Mouse (Mus musculus) 3134 (cell line): ENCODE results near the gene Mlec.

Experiments
- DNase-seq: peaks from one replicate; pipeline ENCODE4 v3.0.0-alpha.2; 2011; ENCODE audit warnings: low spot score; ENCODE audit not compliant: insufficient read length; ENCODE audit errors: extremely low read depth

Mlec gene

GRCm38 (mm10) chr5:115158040-115158983, at the start of gene Mlec:
Gene Mlec, minus strand, starts transcription at chr5:115158179.
- peak; percentile 97 for DNase-seq

DNA sequence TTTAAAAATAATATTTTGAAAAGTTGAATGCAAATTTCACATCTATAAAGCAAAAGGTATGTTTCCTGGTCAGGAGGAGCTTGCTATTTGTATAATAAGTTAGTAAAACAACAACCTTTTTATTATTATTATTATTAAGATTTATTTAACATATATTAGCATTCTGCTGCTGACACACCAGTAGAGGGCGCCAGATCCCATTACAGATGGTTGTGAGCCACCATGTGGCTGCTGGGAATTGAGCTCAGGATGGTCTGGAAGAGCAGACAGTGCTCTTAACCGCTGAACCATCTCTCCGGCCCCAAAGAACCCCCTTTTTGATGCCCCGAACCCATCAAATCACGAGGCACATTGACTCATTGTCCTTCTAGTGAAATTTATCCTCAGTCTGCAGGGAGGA, 49.3 kb upstream of the Mlec start:
- DNase-seq, result no peak

- no peak for DNase-seq
These were observed 46.8 kb upstream of the Mlec start for GRCm38 (mm10) chr5:115204562-115205311.

- no peak for DNase-seq
These were observed 46.0 kb upstream of the Mlec start for GRCm38 (mm10) chr5:115203735-115204561.

DNA sequence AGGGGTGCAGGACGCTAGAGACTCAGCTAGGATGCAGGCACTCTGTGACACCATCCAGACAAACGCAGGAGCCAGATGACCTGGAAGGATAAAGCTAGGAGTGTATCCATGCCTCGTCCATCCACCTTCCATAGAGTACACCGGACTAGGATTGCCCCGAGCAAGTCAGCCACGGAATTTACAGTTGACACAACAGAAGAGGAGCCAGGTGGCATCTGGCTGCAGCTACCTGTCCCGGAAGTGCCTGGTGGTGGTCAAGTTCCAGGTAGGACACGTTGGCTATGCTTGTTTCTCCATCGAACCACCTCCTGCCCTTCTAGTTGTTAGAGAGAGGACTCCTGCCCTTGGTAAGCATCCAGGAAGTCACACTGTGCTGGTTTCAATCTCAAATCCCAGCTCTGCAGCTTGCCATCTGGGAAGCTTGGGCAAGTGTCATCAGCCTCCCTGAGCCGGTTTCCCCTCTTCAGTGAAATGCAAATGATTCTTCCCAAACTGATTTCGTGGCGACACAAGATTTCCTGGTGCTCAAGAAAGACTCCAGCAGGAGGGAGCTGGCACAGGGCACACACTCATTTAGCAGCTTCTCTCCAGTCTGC, 36.7 kb upstream of the Mlec start:
- DNase-seq, result no peak

GRCm38 (mm10) chr5:115193669-115194625, 36.0 kb upstream of the Mlec start, which contains the start of gene Cabp1:
Gene Cabp1, minus strand, starts transcription at chr5:115194381.
- no peak for DNase-seq

DNA sequence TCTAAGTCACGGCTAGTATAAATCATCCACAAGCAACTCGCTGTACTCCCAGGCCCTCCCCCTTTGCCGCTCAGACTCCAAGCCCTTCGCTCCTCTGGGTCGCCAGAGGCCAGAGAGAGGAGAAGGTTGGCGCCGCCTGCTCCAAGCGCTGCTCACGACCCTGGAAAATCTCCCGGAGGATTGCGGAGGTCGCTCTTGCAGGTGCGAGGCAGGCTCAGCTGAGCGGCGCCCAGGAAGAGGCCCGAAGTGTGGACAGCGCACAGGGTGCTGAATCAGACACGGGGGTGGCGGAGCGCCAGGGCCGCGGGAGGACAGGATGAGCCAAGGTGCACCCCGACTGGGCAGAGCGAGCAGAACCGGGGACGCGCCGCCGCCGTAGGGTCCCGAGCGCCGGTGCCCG, 35.2 kb upstream of the Mlec start:
- no peak for DNase-seq

DNA sequence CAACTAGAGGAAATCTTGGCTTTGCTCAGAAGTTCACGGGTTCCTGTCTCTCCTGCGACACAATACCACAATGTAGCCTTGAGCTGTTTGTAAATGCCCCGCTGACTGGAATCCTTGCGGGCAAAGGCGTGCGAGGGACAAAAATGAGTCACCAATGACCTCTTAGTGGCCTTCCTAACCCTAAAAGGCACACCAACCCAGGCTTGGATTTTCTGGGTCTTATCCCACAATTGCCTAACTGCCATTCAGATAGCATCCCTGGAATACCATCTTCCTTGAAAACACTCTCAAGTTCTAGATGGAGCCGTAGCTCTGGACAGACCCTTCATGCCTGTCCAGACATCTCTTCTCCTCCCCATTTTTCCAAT, 34.8 kb upstream of the Mlec start:
- no peak for DNase-seq

- DNase-seq, result no peak
These were observed 34.2 kb upstream of the Mlec start for GRCm38 (mm10) chr5:115191880-115192827.

GRCm38 (mm10) chr5:115190081-115190480, 32.1 kb upstream of the Mlec start:
- no peak for DNase-seq

DNA sequence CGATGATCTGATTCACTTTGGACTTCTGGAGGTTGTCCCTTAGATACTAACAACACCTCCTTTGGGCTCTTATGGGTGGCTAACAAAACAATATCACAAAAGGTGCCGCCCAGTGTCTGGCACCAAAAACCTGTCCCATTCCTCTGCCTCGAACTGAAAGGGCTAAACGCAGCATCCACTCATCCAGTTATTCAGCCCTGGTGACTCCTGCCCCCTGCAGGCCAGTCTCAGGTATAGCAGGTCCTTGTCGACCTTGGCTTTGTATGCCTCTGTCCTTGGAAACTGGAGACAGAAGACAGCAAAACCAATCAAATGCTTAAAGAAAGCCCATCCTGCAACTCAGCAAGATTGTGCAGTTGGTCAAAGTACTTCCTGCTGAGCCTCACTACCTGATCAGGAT, 30.8 kb upstream of the Mlec start:
- no peak for DNase-seq

DNA sequence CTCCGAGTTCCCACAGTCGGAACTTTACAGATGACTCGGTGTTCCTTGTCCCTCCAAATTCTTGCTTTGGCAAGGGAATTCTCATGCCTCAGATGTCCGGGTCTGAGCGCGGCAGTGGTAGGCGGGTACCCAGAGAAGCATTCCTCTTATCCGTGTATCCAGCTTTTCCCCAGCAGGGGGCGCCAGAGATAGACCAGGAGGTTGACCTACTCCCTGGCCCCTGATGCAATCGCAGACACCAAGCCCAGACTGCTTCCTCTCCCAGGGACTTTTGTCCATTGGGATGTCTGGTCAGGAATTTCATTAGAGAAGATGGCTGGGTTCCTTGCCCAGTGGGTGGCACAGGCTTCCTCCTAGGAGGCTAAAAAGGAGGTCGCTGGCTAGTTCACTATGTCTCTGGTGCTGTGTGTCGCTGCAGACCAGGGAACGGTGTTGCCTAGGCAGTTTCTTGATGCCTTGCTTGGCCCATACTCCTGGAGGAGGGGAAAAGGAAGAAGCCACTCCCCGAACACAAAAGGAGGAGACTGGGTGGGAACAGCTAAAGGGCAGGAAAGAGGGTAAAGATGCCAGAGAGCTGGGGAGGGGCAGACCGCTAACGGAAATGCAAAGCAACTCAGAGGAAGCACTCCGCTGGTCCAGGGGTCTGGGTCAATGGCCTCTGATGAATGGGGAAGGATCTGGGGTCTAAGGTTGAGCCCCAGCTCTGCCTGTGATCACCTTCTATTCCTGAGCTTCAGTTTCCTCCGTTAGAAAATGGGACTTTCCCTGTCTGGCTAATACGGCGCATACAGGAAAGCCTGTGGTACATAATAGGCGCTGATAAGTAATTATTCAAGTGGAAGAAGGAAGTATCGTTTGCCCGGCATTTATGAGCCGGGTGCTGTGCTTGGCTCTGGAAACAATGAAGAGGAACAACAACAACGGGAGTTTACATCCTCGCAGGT, 29.5 kb upstream of the Mlec start:
- peak; percentile 54 for DNase-seq

DNA sequence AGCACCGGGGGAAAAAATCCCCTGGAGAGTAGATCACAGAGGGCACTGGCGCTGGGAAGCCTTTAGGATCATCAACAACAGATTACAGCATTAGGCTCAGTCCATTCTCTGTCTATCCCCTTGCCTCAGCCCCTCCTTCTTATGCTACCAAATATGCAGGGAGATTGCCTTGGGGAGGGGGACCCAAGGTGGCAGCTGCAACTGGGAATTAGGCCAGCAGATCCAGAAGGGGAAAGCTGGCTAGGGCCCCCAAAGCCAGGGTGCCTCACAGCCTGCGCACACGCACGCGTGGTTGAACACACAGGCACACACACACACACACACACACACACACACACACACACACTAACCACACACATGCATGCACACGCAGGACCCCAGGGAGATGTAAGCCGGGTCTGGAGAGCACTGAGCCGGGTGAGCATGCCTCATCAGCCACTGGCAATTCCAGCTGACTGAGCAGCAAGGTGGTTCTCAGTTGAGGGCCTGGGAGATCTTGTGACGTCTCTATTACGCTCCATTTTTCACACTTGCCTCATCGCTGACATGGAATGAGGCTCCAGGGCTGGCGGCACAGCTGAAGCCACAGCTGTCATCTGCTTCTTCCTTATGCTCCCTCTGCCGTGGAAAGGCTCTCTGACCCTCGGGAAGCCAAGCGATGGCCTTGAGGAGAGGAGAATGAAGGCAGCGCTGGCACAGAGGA, 28.5 kb upstream of the Mlec start:
- DNase-seq, result no peak

DNA sequence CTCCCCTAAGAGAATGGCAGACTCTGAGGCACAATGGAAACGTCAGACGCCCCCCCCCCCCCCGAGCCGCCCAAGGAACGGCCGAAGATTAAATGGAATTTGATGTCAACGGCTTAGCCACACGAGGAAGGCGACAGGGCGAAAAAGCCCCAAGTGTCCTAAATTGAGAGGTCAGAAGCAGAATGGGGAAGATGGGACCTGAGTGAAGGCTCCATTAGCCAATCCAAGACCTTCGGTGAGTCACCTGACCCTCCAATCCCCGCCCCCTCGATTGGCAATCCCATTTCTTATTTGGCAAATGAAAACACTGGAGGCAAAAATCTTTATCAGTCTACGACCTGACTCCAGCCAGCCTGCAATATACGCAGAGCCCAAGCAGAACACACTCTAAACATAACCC, 26.7 kb upstream of the Mlec start:
- DNase-seq, result no peak

DNA sequence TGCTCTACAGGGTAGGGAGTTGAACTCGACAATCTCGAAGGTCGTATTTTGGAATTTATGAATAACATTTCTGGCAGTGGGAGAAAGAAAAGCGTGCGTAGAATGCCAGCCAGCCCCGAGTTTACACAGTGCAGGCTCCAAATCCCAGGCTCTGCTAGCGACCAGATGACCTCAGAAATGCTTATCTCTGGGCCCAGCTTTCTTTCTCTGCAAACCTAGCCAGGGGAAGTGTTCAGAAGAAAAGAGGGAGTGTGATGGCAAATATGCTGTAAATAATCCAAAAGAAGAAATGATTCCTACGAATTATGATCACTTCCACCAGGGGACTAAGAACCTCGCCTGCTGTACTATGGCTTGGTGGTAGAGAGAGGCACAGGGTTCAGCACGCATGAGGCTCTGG, 25.5 kb upstream of the Mlec start:
- DNase-seq, result no peak

DNA sequence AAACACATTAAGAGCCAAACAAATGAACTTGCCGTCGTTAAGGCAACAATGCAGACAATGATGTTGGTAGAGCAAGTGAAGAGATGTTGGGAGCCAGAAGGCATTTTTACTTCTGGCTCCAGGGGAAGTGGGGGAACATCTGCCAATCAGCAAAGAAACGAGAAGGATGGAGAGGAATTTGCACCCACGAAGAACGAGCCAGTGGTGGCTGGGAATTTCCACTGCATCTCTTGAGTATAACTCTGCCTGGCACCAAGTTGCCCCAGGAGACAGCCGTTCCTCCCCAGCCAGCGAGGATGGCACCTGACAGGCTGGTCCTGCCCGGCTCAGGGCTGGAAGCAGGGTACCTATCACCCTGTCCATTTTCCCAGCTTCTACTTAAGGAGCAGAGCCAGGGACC, 24.9 kb upstream of the Mlec start:
- DNase-seq, result no peak
